Mouse (Mus musculus) cerebellum, adult 8-10 months (tissue): ENCODE measurements at regions not wholly inside any gene's neighbourhood (a gene's known extent, or its start where the extent isn't known, plus 50 kb on each side); places are given as distances from the start of the nearest gene placed in this dataset.

Source experiments
- DNase-seq: peaks from one replicate; pipeline ENCODE4 v3.0.0; 2022

- DNase-seq: no peak
These were observed 100.9 kb downstream of the Nup35 start for GRCm38 (mm10) chr2:80717979-80718378.

GRCm38 (mm10) chr2:80724085-80724484 lies 107.0 kb downstream of the Nup35 start:
- no peak for DNase-seq

- no peak for DNase-seq
These were observed 114.3 kb downstream of the Nup35 start for GRCm38 (mm10) chr2:80731324-80731723.

GRCm38 (mm10) chr2:80746737-80747136 lies 129.7 kb downstream of the Nup35 start:
- DNase-seq: no peak

- DNase-seq: peak; percentile 27
These were observed 145.1 kb downstream of the Nup35 start for GRCm38 (mm10) chr2:80762013-80762612.

GRCm38 (mm10) chr2:80771176-80771575 lies 154.1 kb downstream of the Nup35 start:
- DNase-seq: no peak

GRCm38 (mm10) chr2:80772455-80772854 lies 155.4 kb downstream of the Nup35 start:
- peak; percentile 13 for DNase-seq

- DNase-seq: no peak
These were observed 169.3 kb downstream of the Nup35 start for GRCm38 (mm10) chr2:80786370-80786769.

GRCm38 (mm10) chr2:80793345-80794147 lies 176.5 kb downstream of the Nup35 start:
- no peak for DNase-seq

GRCm38 (mm10) chr2:80794148-80794507 lies 177.1 kb downstream of the Nup35 start:
- no peak for DNase-seq

- no peak for DNase-seq
These were observed 202.2 kb downstream of the Nup35 start for GRCm38 (mm10) chr2:80819268-80819667.

- DNase-seq: no peak
These were observed 234.0 kb downstream of the Nup35 start for GRCm38 (mm10) chr2:80851056-80851455.

- DNase-seq: no peak
These were observed 238.2 kb downstream of the Nup35 start for GRCm38 (mm10) chr2:80855214-80855613.

GRCm38 (mm10) chr2:80870046-80870445 lies 253.0 kb downstream of the Nup35 start:
- no peak for DNase-seq

- no peak for DNase-seq
These were observed 253.4 kb downstream of the Nup35 start for GRCm38 (mm10) chr2:80870458-80870857.

GRCm38 (mm10) chr2:80871356-80871755 lies 254.3 kb downstream of the Nup35 start:
- DNase-seq: no peak

- DNase-seq: no peak
These were observed 261.4 kb downstream of the Nup35 start for GRCm38 (mm10) chr2:80878437-80878836.

- no peak for DNase-seq
These were observed 267.2 kb downstream of the Nup35 start for GRCm38 (mm10) chr2:80884231-80884630.

- DNase-seq: no peak
These were observed 285.0 kb downstream of the Nup35 start for GRCm38 (mm10) chr2:80902050-80902449.

- DNase-seq: no peak
These were observed 296.4 kb downstream of the Nup35 start for GRCm38 (mm10) chr2:80913478-80913877.

- no peak for DNase-seq
These were observed 328.5 kb downstream of the Nup35 start for GRCm38 (mm10) chr2:80945521-80945920.

- DNase-seq: no peak
These were observed 349.7 kb downstream of the Nup35 start for GRCm38 (mm10) chr2:80966766-80967165.

GRCm38 (mm10) chr2:80967260-80967659 lies 350.2 kb downstream of the Nup35 start:
- DNase-seq: no peak

GRCm38 (mm10) chr2:80969354-80969753 lies 352.3 kb downstream of the Nup35 start:
- no peak for DNase-seq

- no peak for DNase-seq
These were observed 356.2 kb downstream of the Nup35 start for GRCm38 (mm10) chr2:80973217-80973616.
